Mouse (Mus musculus): ENCODE data around the gene Sycp3. TPM values are rescaled to one million over a fixed set of nuclear protein-coding genes. Genes with fewer than 3 reads are reported as not detected.
A peak's percentile ranks its signal among the peaks of the same experiment; 100 is the strongest.

Sycp3 gene
- polyA plus RNA-seq (2015; fragmentation: Nextera tagmentation; extraction: Ambion mirVana) = 0.13 TPM in 1 of 2 replicates, not detected in the other

DNA sequence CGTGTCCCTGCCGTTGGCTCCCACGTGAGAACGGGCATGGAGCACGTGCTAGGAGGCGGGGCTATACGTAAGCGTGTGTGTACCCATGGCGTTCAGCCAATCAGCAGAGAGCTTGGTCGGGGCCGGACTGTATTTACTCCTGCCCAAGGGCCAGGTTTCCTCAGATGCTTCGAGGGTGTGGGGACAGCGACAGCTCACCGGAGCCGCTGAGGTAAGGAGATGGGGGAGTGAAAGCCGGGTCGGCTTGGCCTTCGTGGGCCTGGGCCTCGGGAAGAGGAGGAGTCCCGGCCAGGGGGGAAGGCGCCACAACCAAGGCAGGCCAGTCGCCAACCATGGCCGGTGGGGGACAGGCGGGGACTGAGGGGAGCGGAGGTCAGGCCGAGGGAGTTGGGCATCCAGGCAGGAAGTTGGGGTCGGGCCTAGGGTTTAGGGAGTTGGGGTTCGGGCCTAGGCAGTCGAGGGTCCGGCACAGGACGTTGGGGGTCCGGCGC is at the start of gene Sycp3:
Gene Sycp3 (plus strand): TSS at position 68 of the 491 bp plus-strand sequence.
- no peaks in the 10 kb centered on the region for H3K27me3 ChIP-seq
- H3K4me2 ChIP-seq = no peak within 1 kb of the TSS
- no peak within 1 kb of the TSS for H3K27ac ChIP-seq
- DNase-seq = no peak
- H3K36me3 ChIP-seq = no peaks in the 10 kb centered on the region
- H3K9me3 ChIP-seq (replicated peaks) = no peaks in the 10 kb centered on the region
- 75% methylated on average over 33 of the region's 33 CpGs for WGBS (ENCODE audit: insufficient replicate concordance)
- no peak within 1 kb of the TSS for H3K4me3 ChIP-seq (replicated peaks)
- no peak for ATAC-seq (ENCODE audit: low read depth)
- H3K4me1 ChIP-seq (replicated peaks) = no peaks in the 10 kb centered on the region
- H3K9ac ChIP-seq = no peak within 1 kb of the TSS

DNA sequence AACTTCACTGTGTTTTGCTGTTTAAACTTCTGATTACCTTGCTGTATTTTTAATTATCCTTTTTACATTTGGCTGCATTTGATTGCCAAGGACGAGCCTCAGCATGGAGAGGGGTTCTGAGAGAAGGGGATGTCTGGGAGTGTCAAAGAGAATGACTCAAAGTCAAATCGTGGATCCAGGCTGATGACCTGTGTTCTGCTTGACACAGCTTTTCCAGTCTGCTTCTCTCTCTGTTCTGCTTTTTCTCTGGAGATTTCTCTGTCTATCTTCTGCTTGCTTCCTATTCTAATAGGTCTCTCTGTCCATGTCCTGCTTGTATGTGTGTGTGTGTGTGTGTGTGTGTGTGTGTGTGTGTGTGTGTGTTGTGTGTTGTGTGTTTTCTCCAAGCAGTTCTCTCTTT is 49.6 kb upstream of the Sycp3 start:
- Histone ChIP-seq H3K27ac (no peak overlapping the region), H3K4me2 (no peak overlapping the region), H3K4me1 (replicated peaks) (no peaks in the 10 kb centered on the region), H3K9ac (no peak overlapping the region), H3K9me3 (replicated peaks) (no peaks in the 10 kb centered on the region), H3K36me3 (peaks cover 5% of the 10 kb centered on the region; the same call in 1 of the 2 replicates), H3K27me3 (no peaks in the 10 kb centered on the region), H3K4me3 (replicated peaks) (no peak overlapping the region)
- 41% methylated on average over 2 of the region's 2 CpGs for WGBS (ENCODE audit: insufficient replicate concordance)
- ATAC-seq (ENCODE audit: low read depth) (no peak), DNase-seq (no peak)

DNA sequence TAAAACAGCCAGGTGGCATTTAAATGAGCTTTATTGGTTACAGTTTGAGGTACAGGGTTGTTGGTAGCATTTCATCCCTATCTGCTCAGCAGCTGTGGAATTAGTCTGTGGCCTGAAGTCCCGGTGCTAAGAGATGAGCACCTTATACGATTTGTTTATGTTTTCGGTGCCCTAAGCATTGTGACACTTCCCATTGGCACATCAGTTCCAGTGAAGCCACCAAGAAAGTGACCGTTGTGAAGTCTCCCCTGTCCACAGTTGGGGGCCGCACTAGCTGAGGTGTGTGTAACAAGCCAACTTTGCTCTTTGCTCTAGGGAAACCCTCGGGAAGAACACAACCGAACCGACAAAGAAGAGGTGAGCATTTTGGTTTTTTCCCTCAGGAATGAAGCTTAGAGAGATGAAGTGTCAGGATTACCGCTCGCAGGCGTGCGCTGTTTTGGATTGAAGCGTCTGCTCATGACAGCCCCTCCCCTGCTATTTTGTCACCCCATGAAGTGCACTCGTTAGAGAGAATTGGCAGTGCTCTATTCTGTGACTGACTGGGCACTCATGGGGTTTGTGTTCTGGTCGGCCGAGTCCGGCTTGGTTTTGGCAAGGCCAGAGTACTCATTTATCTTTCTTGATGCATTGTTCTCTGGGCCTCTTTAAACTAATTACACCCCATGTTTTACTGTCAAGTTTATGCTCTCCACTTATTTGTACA is 46.9 kb upstream of the Sycp3 start:
- ATAC-seq (ENCODE audit: low read depth) (no peak), DNase-seq (no peak)
- Histone ChIP-seq H3K4me3 (replicated peaks) (no peak overlapping the region), H3K9ac (no peak overlapping the region), H3K27ac (no peak overlapping the region), H3K36me3 (peaks cover 5% of the 10 kb centered on the region; the same call in 1 of the 2 replicates), H3K27me3 (no peaks in the 10 kb centered on the region), H3K4me2 (no peak overlapping the region), H3K9me3 (replicated peaks) (no peaks in the 10 kb centered on the region), H3K4me1 (replicated peaks) (no peaks in the 10 kb centered on the region)
- 85% methylated on average over 17 of the region's 17 CpGs for WGBS (ENCODE audit: insufficient replicate concordance)

DNA sequence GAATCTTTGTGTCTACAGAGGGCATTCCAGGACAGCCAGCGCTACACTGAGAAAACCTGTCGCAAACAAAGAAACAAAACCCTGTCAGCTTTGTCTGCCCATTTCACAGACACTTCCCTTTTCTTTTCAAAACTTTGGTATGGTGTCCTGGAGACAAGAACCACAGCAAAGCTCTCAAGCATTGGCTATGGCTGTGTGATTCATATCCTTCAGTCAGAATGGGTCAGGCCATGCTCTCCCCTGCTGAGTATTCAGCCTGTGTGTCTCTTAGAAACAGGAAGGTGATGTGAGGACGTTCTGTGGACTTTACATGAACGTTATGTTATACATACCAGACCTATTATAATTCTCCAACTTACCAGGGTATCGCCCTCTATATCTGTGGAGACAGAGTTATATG is 41.7 kb upstream of the Sycp3 start:
- no peak for ATAC-seq (ENCODE audit: low read depth)
- 62% methylated on average over 5 of the region's 5 CpGs for WGBS (ENCODE audit: insufficient replicate concordance)
- no peaks in the 10 kb centered on the region for H3K4me1 ChIP-seq (replicated peaks)

DNA sequence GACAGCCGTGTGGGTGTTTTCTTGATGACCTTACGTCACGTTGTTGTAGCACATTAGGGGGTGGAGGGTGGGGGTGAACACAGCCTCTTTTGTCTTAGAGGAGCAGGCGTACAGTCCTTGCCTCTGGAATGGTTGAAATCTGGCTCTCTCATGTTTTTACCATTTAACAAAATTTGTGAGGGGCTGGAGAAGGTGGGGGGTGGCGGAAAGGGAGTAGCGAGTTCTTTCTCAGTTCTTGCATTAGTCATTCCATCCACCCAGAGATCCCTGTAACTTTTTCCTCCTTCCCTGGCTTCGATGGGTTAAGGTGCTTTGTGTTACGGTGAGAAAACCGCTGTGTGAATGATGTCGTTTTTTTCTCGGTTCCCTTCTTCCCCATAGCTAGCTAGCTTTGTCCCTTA is 39.2 kb upstream of the Sycp3 start:
- Histone ChIP-seq H3K36me3 (peaks cover 21% of the 10 kb centered on the region; the same call in 1 of the 2 replicates), H3K9me3 (replicated peaks) (no peaks in the 10 kb centered on the region), H3K4me3 (replicated peaks) (no peak overlapping the region), H3K4me2 (no peak overlapping the region), H3K27me3 (no peaks in the 10 kb centered on the region), H3K9ac (no peak overlapping the region), H3K4me1 (replicated peaks) (no peaks in the 10 kb centered on the region), H3K27ac (no peak overlapping the region)
- no peak for DNase-seq
- ATAC-seq (ENCODE audit: low read depth) = no peak
- 75% methylated on average over 11 of the region's 11 CpGs for WGBS (ENCODE audit: insufficient replicate concordance)

More for the DNA sequence above, 41.7 kb upstream of the Sycp3 start:
- Histone ChIP-seq H3K27ac (no peak overlapping the region), H3K27me3 (no peaks in the 10 kb centered on the region), H3K36me3 (peaks cover 21% of the 10 kb centered on the region), H3K9me3 (replicated peaks) (no peaks in the 10 kb centered on the region), H3K9ac (no peak overlapping the region), H3K4me2 (no peak overlapping the region), H3K4me3 (replicated peaks) (no peak overlapping the region)
- DNase-seq = no peak

DNA sequence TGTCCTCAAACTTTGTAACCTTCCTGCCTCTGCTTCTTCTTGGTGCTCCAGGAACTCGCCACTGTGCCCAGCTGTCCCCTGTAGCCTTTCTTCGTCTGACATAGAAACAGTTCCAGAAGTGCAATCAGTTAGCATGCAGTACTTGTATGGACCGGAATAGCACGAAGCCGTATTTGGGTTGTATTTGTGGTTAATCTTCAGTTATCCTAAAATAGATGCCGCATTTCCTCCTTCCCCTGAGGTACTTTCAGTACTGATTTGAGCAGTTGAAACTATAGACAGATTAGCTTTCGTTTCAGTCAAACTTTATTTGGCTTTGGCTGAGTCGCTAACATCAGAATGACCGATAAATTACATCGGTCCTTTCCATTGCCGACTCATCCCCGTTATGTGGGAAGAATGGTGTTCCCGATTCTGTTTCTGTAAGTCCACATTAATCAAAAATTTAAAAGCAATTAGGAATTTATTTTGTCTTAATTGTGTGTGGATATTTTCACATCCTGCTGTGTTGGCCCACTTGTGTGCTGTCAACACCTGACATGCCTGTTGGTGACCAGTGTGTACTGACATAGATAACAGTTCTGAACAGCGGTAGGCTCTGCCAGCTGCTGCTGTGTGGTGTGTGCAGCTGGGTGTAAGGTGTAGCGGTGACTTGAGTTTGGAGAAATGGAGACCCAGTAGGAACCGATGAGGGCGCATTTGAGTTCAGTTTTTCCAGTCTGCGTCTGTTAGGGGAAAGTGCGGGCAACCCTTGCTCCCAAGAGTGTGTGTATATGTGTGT is 38.5 kb upstream of the Sycp3 start:
- Histone ChIP-seq H3K4me3 (replicated peaks) (no peak overlapping the region), H3K9me3 (replicated peaks) (no peaks in the 10 kb centered on the region), H3K27ac (no peak overlapping the region), H3K4me1 (replicated peaks) (no peaks in the 10 kb centered on the region), H3K27me3 (no peaks in the 10 kb centered on the region), H3K4me2 (no peak overlapping the region), H3K36me3 (peaks cover 21% of the 10 kb centered on the region; the same call in 1 of the 2 replicates), H3K9ac (no peak overlapping the region)
- ATAC-seq (ENCODE audit: low read depth) (no peak), DNase-seq (no peak)
- WGBS (ENCODE audit: insufficient replicate concordance) = 76% methylated on average over 19 of the region's 19 CpGs

DNA sequence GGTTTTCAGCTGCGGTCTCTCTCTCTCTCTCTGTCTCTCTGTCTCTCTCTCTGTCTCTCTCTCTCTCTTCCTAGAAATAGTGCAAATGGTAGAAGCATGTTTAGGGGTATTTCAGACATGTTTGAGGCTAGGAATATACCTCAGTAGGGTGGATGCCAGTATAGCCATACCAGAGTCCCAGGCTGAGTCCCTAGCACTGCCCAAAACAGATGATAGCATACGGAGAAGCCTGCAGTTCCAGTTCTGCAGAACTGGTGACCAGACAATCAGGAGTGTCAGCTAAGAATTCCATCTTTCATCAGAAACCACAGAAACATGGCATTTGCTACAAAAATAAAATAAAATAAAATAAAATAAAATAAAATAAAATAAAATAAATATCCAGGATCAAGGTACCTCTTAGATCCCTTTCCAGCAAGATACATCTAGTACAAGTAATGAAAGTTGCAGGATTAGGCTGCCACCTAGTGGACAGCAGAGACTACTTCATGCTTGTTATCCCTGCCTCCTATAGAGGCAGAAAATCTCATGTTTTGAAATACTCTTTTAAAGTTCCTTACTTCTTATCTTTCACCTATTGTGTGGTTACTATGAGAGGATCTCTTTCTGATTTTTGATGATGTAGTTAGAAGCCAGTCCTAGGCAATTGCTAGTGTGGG is 33.1 kb upstream of the Sycp3 start:
- H3K9me3 ChIP-seq (replicated peaks) = no peaks in the 10 kb centered on the region
- H3K4me2 ChIP-seq = no peak overlapping the region
- ATAC-seq (ENCODE audit: low read depth) (no peak; the same call in 1 of the 2 replicates), DNase-seq (peak; percentile 33)
- H3K4me3 ChIP-seq (replicated peaks) = no peak overlapping the region
- H3K9ac ChIP-seq = no peak overlapping the region
- H3K36me3 ChIP-seq = peaks cover 24% of the 10 kb centered on the region
- H3K27me3 ChIP-seq = no peaks in the 10 kb centered on the region
- no peaks in the 10 kb centered on the region for H3K4me1 ChIP-seq (replicated peaks)
- 74% methylated on average over 2 of the region's 2 CpGs for WGBS (ENCODE audit: insufficient replicate concordance)
- H3K27ac ChIP-seq = no peak overlapping the region

DNA sequence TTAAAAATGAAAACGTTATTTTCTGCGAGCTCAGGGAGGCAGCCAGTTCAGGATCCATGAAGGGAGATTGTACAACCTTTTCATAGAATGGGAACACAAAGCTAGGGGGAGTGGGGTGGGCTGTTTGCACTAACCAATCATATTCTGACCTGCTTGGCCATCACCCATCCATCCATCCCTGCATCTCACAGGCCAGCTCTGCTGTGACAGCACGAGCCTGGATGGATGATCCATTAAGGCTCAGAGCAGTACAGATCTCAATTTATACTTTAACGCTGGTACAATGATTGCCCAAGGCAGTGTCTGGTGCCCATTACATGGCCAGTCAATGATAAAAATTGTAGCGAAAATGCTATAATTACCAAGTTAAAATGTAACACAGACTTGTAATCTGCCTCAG is 32.5 kb upstream of the Sycp3 start:
- Histone ChIP-seq H3K9me3 (replicated peaks) (no peaks in the 10 kb centered on the region), H3K27me3 (no peaks in the 10 kb centered on the region), H3K36me3 (peaks cover 21% of the 10 kb centered on the region), H3K27ac (no peak overlapping the region), H3K4me3 (replicated peaks) (no peak overlapping the region), H3K4me2 (no peak overlapping the region), H3K4me1 (replicated peaks) (no peaks in the 10 kb centered on the region), H3K9ac (no peak overlapping the region)
- WGBS (ENCODE audit: insufficient replicate concordance) = 56% methylated on average over 5 of the region's 5 CpGs
- ATAC-seq (ENCODE audit: low read depth) (no peak), DNase-seq (no peak)

DNA sequence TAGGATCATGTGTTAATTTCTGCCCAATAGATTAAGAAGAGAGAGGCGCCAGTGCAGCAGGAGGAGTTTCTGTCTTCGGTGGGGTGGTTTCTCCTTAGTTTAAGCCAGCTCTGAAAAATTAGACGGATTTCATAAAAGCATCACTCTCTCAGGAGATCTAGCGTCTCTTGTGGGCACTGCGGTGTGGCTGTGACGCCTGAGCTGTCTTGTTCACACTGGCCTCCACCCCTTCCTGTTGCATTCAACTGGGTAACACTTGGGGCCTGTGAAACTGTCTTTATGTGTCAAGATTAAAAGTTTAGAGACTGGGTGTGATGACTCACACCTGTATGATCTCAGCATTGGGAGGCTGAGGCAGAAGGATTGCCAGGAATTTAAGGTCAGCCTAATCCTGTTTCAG is 31.4 kb upstream of the Sycp3 start:
- H3K9ac ChIP-seq = no peak overlapping the region
- H3K27ac ChIP-seq = no peak overlapping the region
- ATAC-seq (ENCODE audit: low read depth) (no peak), DNase-seq (no peak)
- H3K9me3 ChIP-seq (replicated peaks) = no peaks in the 10 kb centered on the region
- H3K4me1 ChIP-seq (replicated peaks) = no peaks in the 10 kb centered on the region
- H3K27me3 ChIP-seq = no peaks in the 10 kb centered on the region
- no peak overlapping the region for H3K4me2 ChIP-seq
- H3K4me3 ChIP-seq (replicated peaks) = no peak overlapping the region
- WGBS (ENCODE audit: insufficient replicate concordance) = 75% methylated on average over 6 of the region's 6 CpGs
- peaks cover 24% of the 10 kb centered on the region for H3K36me3 ChIP-seq

DNA sequence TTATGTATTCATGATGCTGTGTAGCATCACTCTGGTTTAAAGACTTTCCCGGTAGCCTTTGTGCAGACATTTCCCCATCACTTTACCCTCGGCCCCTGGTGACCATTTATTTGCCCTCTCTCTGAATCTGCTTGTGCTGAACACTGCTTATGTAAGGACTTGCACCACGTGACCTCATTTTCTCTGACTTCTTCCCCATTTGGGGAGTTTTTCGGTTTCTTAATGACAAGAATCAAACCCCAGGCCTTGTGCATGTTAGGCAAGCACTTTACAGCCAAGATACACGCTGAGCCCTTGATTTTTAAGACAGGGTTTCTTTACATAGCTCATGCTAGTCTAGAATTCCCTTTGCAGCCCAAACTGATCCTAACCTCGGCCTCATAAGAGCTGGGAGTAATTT is 18.1 kb upstream of the Sycp3 start:
- no peak overlapping the region for H3K4me2 ChIP-seq
- no peaks in the 10 kb centered on the region for H3K9me3 ChIP-seq (replicated peaks)
- H3K4me1 ChIP-seq (replicated peaks) = no peaks in the 10 kb centered on the region
- DNase-seq (no peak), ATAC-seq (ENCODE audit: low read depth) (no peak)
- H3K9ac ChIP-seq = no peak overlapping the region
- WGBS (ENCODE audit: insufficient replicate concordance) = 68% methylated on average over 6 of the region's 6 CpGs
- no peak overlapping the region for H3K4me3 ChIP-seq (replicated peaks)
- no peaks in the 10 kb centered on the region for H3K27me3 ChIP-seq
- H3K27ac ChIP-seq = no peak overlapping the region
- H3K36me3 ChIP-seq = peaks cover 29% of the 10 kb centered on the region

DNA sequence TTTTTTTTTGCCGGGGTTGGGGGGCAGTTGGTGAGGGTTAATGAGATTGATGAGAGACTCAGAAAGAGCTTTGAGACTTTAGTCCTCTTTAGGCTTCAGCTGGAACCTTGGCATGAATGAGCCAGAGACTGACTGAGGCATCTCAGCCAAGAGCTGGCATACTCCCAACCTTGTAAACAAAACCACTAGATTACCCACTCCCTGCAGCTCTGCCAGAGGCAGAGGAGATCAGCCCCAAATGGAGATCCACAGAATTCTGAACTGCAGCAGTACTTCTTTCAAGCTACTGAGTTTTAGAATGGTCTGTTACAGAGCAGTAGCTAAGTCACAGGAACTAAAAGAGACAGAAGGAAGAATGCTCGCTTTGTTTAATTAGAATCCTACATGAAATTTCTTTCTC is 8.1 kb upstream of the Sycp3 start:
- H3K4me1 ChIP-seq (replicated peaks) = no peaks in the 10 kb centered on the region
- no peak for ATAC-seq (ENCODE audit: low read depth)
- H3K27me3 ChIP-seq = no peaks in the 10 kb centered on the region
- WGBS (ENCODE audit: insufficient replicate concordance) = 68% methylated on average over 2 of the region's 2 CpGs
- H3K36me3 ChIP-seq = no peaks in the 10 kb centered on the region
- no peaks in the 10 kb centered on the region for H3K9me3 ChIP-seq (replicated peaks)
- H3K9ac ChIP-seq = no peak overlapping the region
- H3K4me3 ChIP-seq (replicated peaks) = no peak overlapping the region
- no peak for DNase-seq
- H3K4me2 ChIP-seq = no peak overlapping the region
- no peak overlapping the region for H3K27ac ChIP-seq
